Mouse (Mus musculus) stomach, embryonic 14.5 days (tissue): Measurements from ENCODE around the gene Cacnb1. TPM values are rescaled to one million over a fixed set of nuclear protein-coding genes. Genes with fewer than 3 reads are reported as not detected.

ENCODE experiments used
- ATAC-seq: fragments of 200-750 bp; cut with Nextera tagmentation; 2 replicates; pipeline ENCODE4 v1.8.0; 2017; ENCODE audit warnings: low read depth, moderate TSS enrichment; ENCODE audit not compliant: insufficient number of reproducible peaks, insufficient read depth, low FRiP score
- H3K27ac ChIP-seq: fragments of 300-500 bp; sonication (generic); 2 replicates; pipeline ENCODE4 v1.5.1; 2014; ENCODE audit warnings: mild to moderate bottlenecking, low read length, moderate library complexity, mixed read lengths
- H3K27me3 ChIP-seq: fragments of 300-500 bp; sonication (generic); 2 replicates; pipeline ENCODE4 v1.6.1; 2014; ENCODE audit warnings: low read length, control low read depth, mixed read lengths; ENCODE audit not compliant: control insufficient read depth, insufficient read depth
- H3K36me3 ChIP-seq: fragments of 300-500 bp; sonication (generic); 2 replicates; pipeline ENCODE4 v1.6.1; 2014; ENCODE audit warnings: mild to moderate bottlenecking, control low read depth, low read length, moderate library complexity, mixed read lengths; ENCODE audit not compliant: control insufficient read depth, insufficient read depth
- H3K4me1 ChIP-seq: fragments of 300-500 bp; sonication (generic); 2 replicates; pipeline ENCODE4 v1.6.1; 2014; ENCODE audit warnings: low read length, control low read depth, mixed read lengths; ENCODE audit not compliant: control insufficient read depth, insufficient read depth
- H3K4me2 ChIP-seq: fragments of 300-500 bp; sonication (generic); replicated peaks from 2 replicates; pipeline ENCODE4 v1.6.1; 2014; ENCODE audit warnings: low read depth, low read length, control low read depth
- H3K4me3 ChIP-seq: fragments of 300-500 bp; sonication (generic); 2 replicates; pipeline ENCODE4 v1.5.1; 2014; ENCODE audit warnings: low read depth, low read length, control low read depth
- H3K9ac ChIP-seq: fragments of 300-500 bp; sonication (generic); replicated peaks from 2 replicates; pipeline ENCODE4 v1.6.1; 2014; ENCODE audit warnings: low read depth, mild to moderate bottlenecking, control low read depth, low read length, moderate library complexity, mixed read lengths
- H3K9me3 ChIP-seq: fragments of 300-500 bp; sonication (generic); 2 replicates; pipeline ENCODE4 v1.6.1; 2016; ENCODE audit warnings: low read depth, low read length, control low read depth; ENCODE audit not compliant: control insufficient read depth
- WGBS: fragments of 180-500 bp; shearing (Covaris S2); extraction: QIAGEN DNeasy Blood & Tissue Kit; methylation state at CpG from one replicate; pipeline ENCODE4 v1.1.7; 2014; 5-methylcytosine and 5-hydroxymethylcytosine counted together
- polyA plus RNA-seq: library from polyadenylated mRNA; unstranded; fragments of >200 nt; fragmentation: Nextera tagmentation; extraction: Ambion mirVana; gene quantifications from 2 replicates; pipeline ENCODE4 v1.2.1, GENCODE M21; 2014

Cacnb1 gene
- polyA plus RNA-seq, 1 experiment from 2014 or later: 7.3 TPM

DNA sequence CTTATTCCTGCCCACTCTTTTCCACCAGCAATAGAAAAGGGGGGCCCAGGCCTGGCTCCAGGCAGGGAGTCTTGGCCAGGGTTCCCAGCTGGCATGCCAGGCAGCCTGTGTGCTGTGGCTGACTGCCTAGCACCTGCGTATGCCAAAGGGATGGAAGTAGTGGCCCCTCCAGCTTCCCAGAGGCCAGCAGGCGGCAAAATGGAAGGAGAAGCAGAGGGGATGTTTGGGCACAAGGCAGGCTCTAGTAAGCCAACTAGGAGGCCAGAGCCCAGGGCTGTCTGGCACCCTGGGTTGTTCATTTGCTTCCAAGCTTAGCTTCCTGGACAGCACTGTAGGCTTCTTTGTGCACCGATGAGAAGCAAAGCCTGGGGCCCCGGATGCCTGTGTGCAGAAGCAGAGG lies 24.9 kb upstream of the Cacnb1 start:
- 83% methylated on average over 4 of the region's 4 CpGs for WGBS
- ATAC-seq: no peak
- H3K27ac ChIP-seq: no peak overlapping the region
- no peak overlapping the region for H3K4me2 ChIP-seq
- no peaks in the 10 kb centered on the region for H3K36me3 ChIP-seq
- H3K9ac ChIP-seq: no peak overlapping the region
- no peaks in the 10 kb centered on the region for H3K9me3 ChIP-seq
- H3K27me3 ChIP-seq: peaks cover 23% of the 10 kb centered on the region
- 0 out of 2 replicates have a peak, but pooled peaks cover 7% of the 10 kb centered on the region for H3K4me1 ChIP-seq
- H3K4me3 ChIP-seq: no peak overlapping the region

DNA sequence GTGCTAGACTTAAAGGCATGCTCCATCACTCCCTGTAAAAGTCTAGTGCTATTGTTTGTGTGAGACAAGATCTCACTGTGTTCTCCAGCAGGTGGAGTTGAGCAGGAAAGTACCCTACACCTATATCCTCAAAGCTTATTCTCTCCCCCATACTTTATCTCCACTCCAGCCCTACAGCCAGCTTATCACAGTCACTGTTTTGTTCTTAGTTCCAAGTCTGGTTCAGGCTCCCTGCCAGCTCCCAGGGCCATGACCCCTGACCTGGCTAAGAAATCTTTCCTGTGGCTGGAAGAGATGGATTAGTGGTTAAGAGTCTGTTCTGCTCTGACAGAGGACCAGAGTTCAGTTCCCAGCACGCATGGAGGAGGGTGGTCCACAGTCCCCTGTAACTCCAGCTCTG lies 23.6 kb upstream of the Cacnb1 start:
- H3K4me3 ChIP-seq: no peak overlapping the region
- H3K27me3 ChIP-seq: peaks cover 10% of the 10 kb centered on the region
- no peak overlapping the region for H3K27ac ChIP-seq
- H3K36me3 ChIP-seq: no peaks in the 10 kb centered on the region
- no peak for ATAC-seq
- no peaks in the 10 kb centered on the region for H3K4me1 ChIP-seq
- no peak overlapping the region for H3K4me2 ChIP-seq
- H3K9me3 ChIP-seq: no peaks in the 10 kb centered on the region
- H3K9ac ChIP-seq: no peak overlapping the region
- 40% methylated on average over 1 of the region's 1 CpGs for WGBS

DNA sequence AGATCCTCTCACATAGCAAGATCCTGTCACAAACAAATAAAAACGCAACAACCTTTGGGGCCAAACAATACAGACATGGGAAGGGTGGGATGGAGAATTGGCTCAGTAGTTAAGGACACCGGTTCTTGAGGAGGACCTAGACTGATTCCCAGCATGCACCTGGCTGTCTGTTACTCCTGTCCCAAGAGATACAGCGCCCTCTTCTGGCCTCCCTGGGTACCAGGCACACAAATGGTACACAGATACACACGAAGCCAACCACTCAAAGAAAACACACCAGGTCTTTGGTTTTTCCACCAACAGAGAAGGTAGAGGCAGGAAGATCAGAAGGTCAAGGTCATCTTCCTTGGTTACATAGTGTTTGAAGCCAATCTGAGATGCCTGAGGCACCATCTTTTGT lies 22.8 kb upstream of the Cacnb1 start:
- Histone ChIP-seq H3K4me2 (no peak overlapping the region), H3K4me3 (no peak overlapping the region), H3K27ac (no peak overlapping the region), H3K4me1 (no peaks in the 10 kb centered on the region), H3K9ac (no peak overlapping the region), H3K27me3 (peaks cover 1% of the 10 kb centered on the region), H3K9me3 (no peaks in the 10 kb centered on the region), H3K36me3 (no peaks in the 10 kb centered on the region)
- 65% methylated on average over 4 of the region's 4 CpGs for WGBS
- ATAC-seq: no peak

DNA sequence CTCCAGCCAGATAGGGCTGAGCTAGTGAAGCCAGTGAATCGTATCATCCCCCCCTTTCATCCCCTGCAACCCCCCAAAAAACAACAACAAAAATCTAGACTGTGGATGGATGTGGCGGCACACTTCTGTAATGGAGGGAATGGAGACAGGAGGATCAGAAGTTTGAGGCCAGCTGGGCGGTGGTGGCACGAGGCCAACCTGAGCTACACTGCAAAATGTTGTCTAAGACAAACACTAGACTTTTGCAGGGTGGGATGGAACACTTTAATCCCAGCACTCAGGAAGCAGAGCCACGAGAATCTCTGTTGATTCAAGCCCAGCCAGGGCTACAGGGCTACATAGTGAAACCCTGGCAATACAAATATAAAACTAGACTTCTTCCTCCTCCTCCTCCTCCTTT lies 21.2 kb upstream of the Cacnb1 start:
- Histone ChIP-seq H3K9me3 (no peaks in the 10 kb centered on the region), H3K27me3 (no peaks in the 10 kb centered on the region), H3K4me2 (no peak overlapping the region), H3K27ac (no peak overlapping the region), H3K4me3 (no peak overlapping the region), H3K36me3 (no peaks in the 10 kb centered on the region), H3K9ac (no peak overlapping the region), H3K4me1 (no peaks in the 10 kb centered on the region)
- 61% methylated on average over 5 of the region's 5 CpGs for WGBS
- no peak for ATAC-seq

DNA sequence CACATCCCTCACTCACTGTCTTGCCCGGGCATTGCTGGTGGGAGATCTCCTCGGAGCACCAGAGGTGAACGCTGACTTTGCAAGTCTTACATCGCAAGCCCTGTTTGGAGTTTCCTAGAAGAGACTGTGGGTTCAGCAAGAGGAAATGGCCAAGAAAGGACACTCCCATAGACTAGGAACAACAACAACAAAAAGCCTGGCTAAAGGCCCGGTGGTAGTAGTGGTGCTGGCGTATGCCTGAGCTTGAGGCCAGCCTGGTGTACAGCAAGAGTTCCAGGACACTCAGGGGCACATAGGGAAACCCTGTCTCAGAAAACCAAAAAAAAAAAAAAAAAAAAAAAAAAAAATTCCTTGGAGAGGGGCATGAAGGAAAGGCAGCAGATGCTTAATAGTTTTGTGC lies 19.9 kb upstream of the Cacnb1 start:
- Histone ChIP-seq H3K4me2 (no peak overlapping the region), H3K27ac (no peak overlapping the region), H3K9me3 (no peaks in the 10 kb centered on the region), H3K36me3 (no peaks in the 10 kb centered on the region), H3K4me3 (no peak overlapping the region), H3K27me3 (no peaks in the 10 kb centered on the region), H3K4me1 (no peaks in the 10 kb centered on the region), H3K9ac (no peak overlapping the region)
- WGBS: 74% methylated on average over 6 of the region's 6 CpGs
- ATAC-seq: no peak

DNA sequence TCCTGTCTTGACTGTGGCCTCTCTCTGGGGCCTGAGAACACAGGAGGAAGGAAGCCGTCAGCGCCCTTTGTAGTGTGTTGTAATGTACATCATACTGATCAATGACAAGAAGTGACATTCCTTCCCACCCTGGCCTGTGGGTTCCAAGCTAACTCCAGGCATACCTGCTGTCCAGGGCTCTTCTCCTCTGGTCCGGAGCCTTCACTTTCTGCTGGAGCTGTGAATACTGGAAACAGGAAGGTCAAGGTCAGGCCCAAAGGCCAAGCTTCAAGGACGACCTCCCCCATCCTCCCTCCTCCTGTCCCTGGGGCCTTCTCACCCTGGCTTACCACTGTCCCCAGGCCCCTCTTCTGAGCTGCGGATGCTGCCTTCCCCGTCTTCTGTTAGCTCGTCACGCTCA lies 18.1 kb upstream of the Cacnb1 start:
- H3K36me3 ChIP-seq: no peaks in the 10 kb centered on the region
- H3K27ac ChIP-seq: no peak overlapping the region
- 77% methylated on average over 8 of the region's 8 CpGs for WGBS
- H3K9ac ChIP-seq: no peak overlapping the region
- H3K4me1 ChIP-seq: no peaks in the 10 kb centered on the region
- no peaks in the 10 kb centered on the region for H3K9me3 ChIP-seq
- no peaks in the 10 kb centered on the region for H3K27me3 ChIP-seq
- no peak overlapping the region for H3K4me3 ChIP-seq
- no peak for ATAC-seq
- no peak overlapping the region for H3K4me2 ChIP-seq

DNA sequence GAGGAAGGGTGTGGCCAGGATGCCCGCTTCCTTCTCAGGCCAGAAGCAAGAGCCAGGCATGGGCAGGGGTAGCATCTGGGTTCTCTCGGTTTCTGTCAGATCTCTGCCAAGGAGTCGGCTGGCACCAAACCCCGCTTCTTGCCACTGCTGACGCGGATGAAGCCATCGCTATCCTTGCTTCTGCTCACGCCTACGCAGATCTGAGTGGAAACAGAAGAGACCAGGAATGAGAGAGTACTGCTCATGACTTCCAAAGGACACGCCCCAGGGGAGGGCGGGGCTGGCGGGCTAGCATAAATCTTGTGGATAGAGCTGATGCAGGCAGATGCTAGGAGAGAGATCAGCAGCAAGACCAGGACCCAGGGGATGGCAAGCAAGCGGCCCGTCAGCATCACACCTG lies 15.0 kb upstream of the Cacnb1 start:
- Histone ChIP-seq H3K27ac (no peak overlapping the region), H3K4me3 (no peak overlapping the region), H3K4me1 (peaks cover 9% of the 10 kb centered on the region; the same call in 1 of the 2 replicates), H3K4me2 (no peak overlapping the region), H3K9ac (no peak overlapping the region), H3K36me3 (no peaks in the 10 kb centered on the region), H3K9me3 (no peaks in the 10 kb centered on the region), H3K27me3 (no peaks in the 10 kb centered on the region)
- 57% methylated on average over 14 of the region's 14 CpGs for WGBS
- ATAC-seq: no peak

DNA sequence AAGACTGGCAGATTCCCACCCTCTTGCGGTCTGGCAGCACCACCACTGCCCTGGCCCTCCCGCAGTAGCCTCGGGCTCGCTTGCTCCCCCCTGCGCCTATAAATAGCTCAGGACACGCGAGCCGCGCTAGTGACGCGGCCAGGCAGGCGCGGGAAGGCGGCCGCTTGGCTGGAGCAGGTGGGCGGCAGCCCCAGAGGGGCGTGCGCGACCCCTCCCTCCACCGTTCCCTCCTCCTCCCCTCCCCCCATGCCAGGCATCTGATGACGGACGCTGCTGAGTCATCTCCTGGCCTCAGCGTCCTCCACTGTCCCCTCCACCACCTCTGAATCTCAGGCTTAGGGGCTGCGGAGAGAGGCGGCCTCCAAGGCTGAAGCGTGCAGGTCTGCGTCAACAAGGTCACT lies 13.1 kb upstream of the Cacnb1 start:
- Histone ChIP-seq H3K4me2 (peak overlapping the region; percentile 35), H3K9me3 (no peaks in the 10 kb centered on the region), H3K4me1 (peaks cover 9% of the 10 kb centered on the region; the same call in 1 of the 2 replicates), H3K4me3 (peak overlapping the region; percentile 3), H3K36me3 (peaks cover 3% of the 10 kb centered on the region; the same call in 1 of the 2 replicates), H3K27me3 (no peaks in the 10 kb centered on the region), H3K9ac (no peak overlapping the region), H3K27ac (no peak overlapping the region)
- under 1% methylated on average over 27 of the region's 27 CpGs for WGBS
- ATAC-seq: peak; percentile 66; the same call in 1 of the 2 replicates

DNA sequence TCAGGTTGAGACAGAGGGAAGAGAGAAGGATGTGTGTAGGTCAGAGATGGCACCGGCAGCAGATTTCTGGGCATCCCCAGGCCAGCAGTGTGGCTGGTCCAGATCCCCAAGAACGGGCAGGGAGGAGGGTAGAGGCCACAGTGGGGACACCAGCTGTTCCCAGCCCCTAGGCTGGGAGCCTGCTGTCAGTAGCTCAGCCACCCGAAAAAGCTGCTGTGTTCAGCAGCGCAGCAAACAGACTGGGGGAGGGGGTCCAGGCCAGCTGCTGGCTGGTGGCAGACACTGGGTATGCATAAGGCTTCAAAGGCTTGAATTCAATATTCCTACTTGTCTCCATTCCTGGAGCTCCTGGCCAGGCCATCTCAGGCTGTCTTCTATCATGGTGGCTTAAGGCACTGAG lies 12.0 kb upstream of the Cacnb1 start:
- no peaks in the 10 kb centered on the region for H3K27me3 ChIP-seq
- peaks cover 9% of the 10 kb centered on the region; the same call in 1 of the 2 replicates for H3K4me1 ChIP-seq
- no peaks in the 10 kb centered on the region for H3K9me3 ChIP-seq
- H3K9ac ChIP-seq: no peak overlapping the region
- WGBS: 34% methylated on average over 4 of the region's 4 CpGs
- H3K36me3 ChIP-seq: peaks cover 15% of the 10 kb centered on the region; the same call in 1 of the 2 replicates
- H3K4me2 ChIP-seq: no peak overlapping the region
- H3K4me3 ChIP-seq: no peak overlapping the region
- no peak overlapping the region for H3K27ac ChIP-seq
- no peak for ATAC-seq
